Mouse (Mus musculus): Measurements from ENCODE around the gene Rbm48.

Gene Rbm48

GRCm38 (mm10) chr5:3551481-3551880 is 44.9 kb downstream of the Rbm48 start:
- DNase-seq (ENCODE audit: low read depth, low spot score): no peak

- no peak for DNase-seq (ENCODE audit: low read depth, low spot score)
Observed at GRCm38 (mm10) chr5:3546226-3546625, 50.2 kb downstream of the Rbm48 start.

GRCm38 (mm10) chr5:3544480-3544769 is 52.0 kb downstream of the Rbm48 start:
- peak; percentile 25 for DNase-seq (ENCODE audit: low read depth, low spot score)

GRCm38 (mm10) chr5:3543629-3544479 is 52.5 kb downstream of the Rbm48 start, which contains the start of gene Fam133b:
TSS of gene Fam133b (plus strand) at chr5:3543833.
- DNase-seq (ENCODE audit: low read depth, low spot score): peak; percentile 93

GRCm38 (mm10) chr5:3541871-3542270 is 54.5 kb downstream of the Rbm48 start:
- peak; percentile 57 for DNase-seq (ENCODE audit: low read depth, low spot score)

- no peak for DNase-seq (ENCODE audit: low read depth, low spot score)
Observed at GRCm38 (mm10) chr5:3538505-3539472, 57.6 kb downstream of the Rbm48 start.

- no peak for DNase-seq (ENCODE audit: low read depth, low spot score)
Observed at GRCm38 (mm10) chr5:3536592-3537212, 59.7 kb downstream of the Rbm48 start.
